Mouse (Mus musculus): ENCODE data around the gene Gpc4.

- TF ChIP-seq CTCF (IDR thresholded peaks at IDR 0.05; ENCODE audit: low read depth) (no peak), EP300 (IDR thresholded peaks at IDR 0.05; ENCODE audit: low read depth) (no peak)
Measured at GRCm38 (mm10) chrX:52167519-52168244, 2.6 kb upstream of the Gpc4 start.

Data from heart, postnatal 0 days (tissue).